Mouse (Mus musculus): ENCODE data around the gene Ranbp6.

Gene Ranbp6

GRCm38 (mm10) chr19:29812581-29813460 is at the start of gene Ranbp6:
Gene Ranbp6, minus strand, starts transcription at chr19:29812974.
- peak; percentile 78 for DNase-seq (ENCODE audit: low spot score)

- DNase-seq (ENCODE audit: low spot score): no peak
Measured at GRCm38 (mm10) chr19:29860816-29861215, 48.0 kb upstream of the Ranbp6 start.

GRCm38 (mm10) chr19:29857267-29857666 is 44.5 kb upstream of the Ranbp6 start:
- no peak for DNase-seq (ENCODE audit: low spot score)

- DNase-seq (ENCODE audit: low spot score): no peak
Measured at GRCm38 (mm10) chr19:29853711-29854110, 40.9 kb upstream of the Ranbp6 start.

- DNase-seq (ENCODE audit: low spot score): no peak
Measured at GRCm38 (mm10) chr19:29851036-29851690, 38.4 kb upstream of the Ranbp6 start.

GRCm38 (mm10) chr19:29849924-29850551 is 37.3 kb upstream of the Ranbp6 start:
- no peak for DNase-seq (ENCODE audit: low spot score)

- DNase-seq (ENCODE audit: low spot score): no peak
Measured at GRCm38 (mm10) chr19:29844036-29844661, 31.4 kb upstream of the Ranbp6 start.

- DNase-seq (ENCODE audit: low spot score): no peak
Measured at GRCm38 (mm10) chr19:29843641-29844035, 30.9 kb upstream of the Ranbp6 start.

- no peak for DNase-seq (ENCODE audit: low spot score)
Measured at GRCm38 (mm10) chr19:29842973-29843372, 30.2 kb upstream of the Ranbp6 start.

- no peak for DNase-seq (ENCODE audit: low spot score)
Measured at GRCm38 (mm10) chr19:29840642-29841041, 27.9 kb upstream of the Ranbp6 start.

GRCm38 (mm10) chr19:29838636-29839135 is 25.9 kb upstream of the Ranbp6 start:
- no peak for DNase-seq (ENCODE audit: low spot score)

GRCm38 (mm10) chr19:29838171-29838570 is 25.4 kb upstream of the Ranbp6 start:
- no peak for DNase-seq (ENCODE audit: low spot score)

GRCm38 (mm10) chr19:29835364-29836034 is 22.7 kb upstream of the Ranbp6 start:
- DNase-seq (ENCODE audit: low spot score): no peak

GRCm38 (mm10) chr19:29830911-29831310 is 18.1 kb upstream of the Ranbp6 start:
- no peak for DNase-seq (ENCODE audit: low spot score)

GRCm38 (mm10) chr19:29828558-29828957 is 15.8 kb upstream of the Ranbp6 start:
- no peak for DNase-seq (ENCODE audit: low spot score)

GRCm38 (mm10) chr19:29826686-29827085 is 13.9 kb upstream of the Ranbp6 start:
- no peak for DNase-seq (ENCODE audit: low spot score)

- DNase-seq (ENCODE audit: low spot score): no peak
Measured at GRCm38 (mm10) chr19:29825003-29825402, 12.2 kb upstream of the Ranbp6 start.

GRCm38 (mm10) chr19:29824034-29824700 is 11.4 kb upstream of the Ranbp6 start:
- DNase-seq (ENCODE audit: low spot score): no peak

- DNase-seq (ENCODE audit: low spot score): no peak
Measured at GRCm38 (mm10) chr19:29823456-29824010, 10.8 kb upstream of the Ranbp6 start.

- DNase-seq (ENCODE audit: low spot score): no peak
Measured at GRCm38 (mm10) chr19:29820966-29821365, 8.2 kb upstream of the Ranbp6 start.

- DNase-seq (ENCODE audit: low spot score): no peak
Measured at GRCm38 (mm10) chr19:29810022-29810421, 2.8 kb downstream of the Ranbp6 start.

All from ovary, postnatal 10 days (tissue).